Mouse (Mus musculus): ENCODE measurements around the gene Hivep1. TPM values are rescaled to one million over a fixed set of nuclear protein-coding genes. Genes with fewer than 3 reads are reported as not detected.

Hivep1 gene
- total RNA-seq (2015; ENCODE audit: low replicate concordance) (28.1 and 65.0 TPM in 2 replicates), total RNA-seq (2017; ENCODE audit: low replicate concordance) (8.9 and 22.3 TPM in 2 replicates)

DNA sequence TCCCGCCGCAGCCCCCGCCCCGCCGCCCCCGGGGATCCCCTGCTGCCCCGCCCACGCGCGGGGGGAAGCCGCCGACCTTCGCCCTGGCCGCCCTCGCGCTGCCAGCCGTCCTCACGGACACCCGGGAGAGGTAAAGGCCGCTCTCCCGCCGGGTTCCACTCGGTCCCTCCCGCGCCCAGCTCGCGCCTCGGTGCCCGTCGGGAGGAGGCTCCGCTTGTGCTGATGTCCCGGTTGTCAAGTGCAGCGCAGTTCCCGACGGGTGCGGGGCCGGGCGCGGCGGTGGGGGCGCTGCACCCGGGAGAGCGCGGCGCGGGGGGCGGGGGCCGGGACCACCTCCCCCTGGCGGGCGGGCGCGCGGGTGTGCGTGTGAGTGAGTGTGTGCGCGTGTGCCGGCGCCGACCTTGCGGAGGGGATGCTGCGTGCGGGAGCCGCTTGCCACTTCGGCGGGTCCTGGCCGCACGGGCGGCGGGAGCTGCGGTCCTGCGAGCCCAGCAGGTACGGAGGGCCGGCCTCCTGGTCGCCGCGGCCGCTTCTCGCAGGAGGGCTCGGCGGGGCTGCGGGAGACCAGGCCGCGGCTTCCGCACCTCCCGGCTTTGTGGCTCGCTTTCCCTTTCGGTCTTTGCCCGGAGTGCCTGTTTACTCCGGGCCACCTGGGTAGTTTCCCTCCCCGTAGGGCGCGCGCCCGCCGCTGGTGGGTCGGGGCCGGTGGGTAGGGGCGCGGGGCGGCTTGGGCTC, at the start of gene Hivep1:
Hivep1 (plus strand) TSS at position 61 of the 735 bp plus-strand sequence.
- peak; percentile 32 for ATAC-seq (replicated peaks; ENCODE audit: low FRiP score, poor library complexity, severe bottlenecking)

GRCm38 (mm10) chr13:42015484-42016045, 36.3 kb upstream of the Hivep1 start:
- no peak for ATAC-seq (replicated peaks; ENCODE audit: low FRiP score, poor library complexity, severe bottlenecking)

- ATAC-seq (replicated peaks; ENCODE audit: low FRiP score, poor library complexity, severe bottlenecking): no peak
Observed at GRCm38 (mm10) chr13:42016218-42016617, 35.6 kb upstream of the Hivep1 start.

GRCm38 (mm10) chr13:42018356-42018755, 33.5 kb upstream of the Hivep1 start:
- ATAC-seq (replicated peaks; ENCODE audit: low FRiP score, poor library complexity, severe bottlenecking): no peak

- no peak for ATAC-seq (replicated peaks; ENCODE audit: low FRiP score, poor library complexity, severe bottlenecking)
Observed at GRCm38 (mm10) chr13:42041203-42041602, 10.6 kb upstream of the Hivep1 start.

GRCm38 (mm10) chr13:42043431-42043830, 8.4 kb upstream of the Hivep1 start:
- no peak for ATAC-seq (replicated peaks; ENCODE audit: low FRiP score, poor library complexity, severe bottlenecking)

- 0 out of 2 replicates have a peak, but pooled peaks have one; percentile 17 for ATAC-seq (replicated peaks; ENCODE audit: low FRiP score, poor library complexity, severe bottlenecking)
Observed at GRCm38 (mm10) chr13:42048991-42049773, 2.6 kb upstream of the Hivep1 start.

DNA sequence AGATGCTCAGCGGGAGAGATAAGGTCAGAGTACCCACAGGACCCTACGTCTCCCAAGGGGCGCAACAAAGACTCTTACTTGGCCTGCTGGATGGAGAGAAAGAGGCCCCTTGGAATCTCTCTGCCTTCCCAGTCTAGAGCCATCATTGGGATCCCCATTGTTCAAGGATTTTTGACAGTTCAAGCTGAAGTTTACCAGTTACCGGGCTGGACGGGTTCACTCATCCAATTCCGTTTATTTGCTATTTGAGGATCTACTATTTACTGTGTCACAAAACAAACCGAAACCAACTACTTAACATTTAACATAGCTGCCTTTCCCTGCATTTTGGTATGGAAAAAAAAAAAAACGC, 2.1 kb upstream of the Hivep1 start:
- ATAC-seq (replicated peaks; ENCODE audit: low FRiP score, poor library complexity, severe bottlenecking): no peak

DNA sequence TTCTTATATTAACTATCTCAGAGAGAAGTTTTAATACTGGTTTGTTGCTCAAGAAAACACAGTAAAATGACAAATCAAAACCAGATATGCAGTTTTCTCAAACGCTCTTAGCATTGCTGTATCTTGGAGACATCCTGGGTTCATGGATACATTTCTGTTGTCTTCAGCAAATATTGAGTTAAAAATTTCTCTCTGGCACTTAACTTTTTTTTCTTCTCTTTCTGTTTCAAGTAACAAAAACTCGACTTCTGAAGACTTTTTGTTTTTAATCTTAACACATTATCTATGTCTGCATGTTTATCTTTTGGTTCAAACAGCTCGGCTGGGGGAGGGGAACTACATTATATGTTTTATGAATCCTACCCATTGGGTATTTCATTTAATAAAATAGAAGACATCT, 1.7 kb upstream of the Hivep1 start:
- ATAC-seq (replicated peaks; ENCODE audit: low FRiP score, poor library complexity, severe bottlenecking): no peak

GRCm38 (mm10) chr13:42050880-42051201, 980 bp upstream of the Hivep1 start:
- no peak for ATAC-seq (replicated peaks; ENCODE audit: low FRiP score, poor library complexity, severe bottlenecking)

GRCm38 (mm10) chr13:42051202-42051906, 467 bp upstream of the Hivep1 start:
- peak; percentile 85 for ATAC-seq (replicated peaks; ENCODE audit: low FRiP score, poor library complexity, severe bottlenecking)

DNA sequence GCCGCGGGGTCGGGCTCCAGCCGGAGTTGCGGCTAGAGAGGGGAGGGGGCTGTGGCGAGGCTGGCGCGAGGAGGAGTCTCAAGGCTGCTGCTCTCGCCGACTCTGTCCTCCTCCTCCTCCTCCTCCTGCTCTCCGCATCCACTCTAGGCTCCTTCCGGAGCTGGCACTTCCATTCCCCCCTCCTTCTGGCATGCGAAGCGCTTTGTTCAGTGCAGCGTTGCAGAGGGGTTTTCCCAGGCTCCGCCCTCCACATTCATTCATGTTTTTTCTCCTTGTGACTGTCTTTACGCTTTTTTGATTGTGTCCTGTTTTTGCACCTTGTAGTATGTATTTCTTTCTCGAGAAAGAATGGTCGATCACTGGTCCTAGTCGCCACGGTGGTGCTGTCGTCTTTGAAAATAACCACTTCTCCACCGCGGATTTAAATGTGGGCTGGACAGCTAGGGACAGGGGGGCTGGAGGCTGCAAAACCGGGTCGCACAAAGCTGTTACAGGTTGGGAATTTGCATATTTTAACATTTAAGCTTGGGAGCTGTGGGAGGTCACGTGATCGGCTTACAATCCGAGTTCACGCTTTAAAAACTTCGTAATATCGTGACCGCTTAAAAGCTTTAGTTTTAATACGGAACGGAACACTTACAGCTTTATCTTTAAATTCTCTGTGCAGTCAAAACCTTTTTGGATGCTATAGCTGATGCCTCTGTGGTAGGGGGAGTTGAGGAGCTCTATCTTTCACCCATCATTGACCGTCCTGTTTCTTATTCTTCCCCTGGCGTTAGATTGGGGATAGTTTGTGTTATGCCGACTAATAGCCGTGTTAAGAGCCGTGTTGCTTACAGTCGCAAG, 1.1 kb downstream of the Hivep1 start:
- ATAC-seq (replicated peaks; ENCODE audit: low FRiP score, poor library complexity, severe bottlenecking): peak; percentile 20; the same call in 1 of the 2 replicates

DNA sequence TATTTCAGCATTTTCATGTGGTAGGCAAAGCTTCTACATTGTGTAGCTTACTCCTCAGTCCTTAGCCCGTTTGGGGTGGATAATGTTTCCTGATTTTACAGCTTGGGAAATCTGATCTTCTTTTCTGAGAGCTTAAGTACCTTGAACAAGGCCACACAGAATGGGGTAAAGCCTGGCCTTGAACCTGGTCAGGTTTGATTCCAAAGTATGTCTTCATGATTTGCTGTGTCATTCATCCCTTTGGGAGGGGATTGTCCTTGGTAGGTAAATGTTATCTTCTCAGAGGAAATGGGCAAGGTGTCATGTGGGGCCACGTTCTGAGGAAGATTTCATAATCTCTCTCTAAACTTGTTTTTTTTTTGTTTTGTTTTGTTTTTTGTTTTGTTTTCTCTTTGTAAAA, 1.8 kb downstream of the Hivep1 start:
- ATAC-seq (replicated peaks; ENCODE audit: low FRiP score, poor library complexity, severe bottlenecking): no peak

- ATAC-seq (replicated peaks; ENCODE audit: low FRiP score, poor library complexity, severe bottlenecking): no peak
Observed at GRCm38 (mm10) chr13:42054138-42054537, 2.3 kb downstream of the Hivep1 start.

DNA sequence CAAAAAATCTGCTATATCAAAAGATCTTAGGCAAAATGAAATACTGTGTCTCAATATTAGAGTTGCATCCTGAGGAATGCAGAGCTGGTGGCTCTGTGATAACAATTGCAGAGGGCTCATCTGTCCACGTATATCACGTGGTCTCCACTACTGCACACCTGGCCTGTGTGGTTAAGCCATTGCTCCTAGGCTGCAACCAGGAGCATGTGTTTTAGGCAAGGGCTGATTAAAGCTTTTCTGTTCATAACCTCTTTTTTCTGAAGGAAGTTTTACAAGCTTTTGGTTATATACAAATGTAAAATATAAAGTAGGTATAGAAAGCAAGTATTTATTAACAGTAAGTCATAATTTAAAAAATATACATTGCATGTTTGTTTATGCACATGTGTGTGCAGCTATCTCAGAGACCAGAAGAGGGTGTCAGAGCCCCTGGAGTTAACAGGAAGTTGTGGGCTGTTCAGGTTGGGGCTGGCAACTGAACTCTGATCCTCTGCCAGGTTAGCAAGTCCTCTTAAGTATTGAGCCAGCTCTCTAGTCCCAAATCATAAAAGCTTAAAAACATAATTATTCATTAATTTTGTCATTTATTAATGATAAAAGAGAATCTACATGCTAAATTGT, 5.0 kb downstream of the Hivep1 start:
- ATAC-seq (replicated peaks; ENCODE audit: low FRiP score, poor library complexity, severe bottlenecking): no peak

GRCm38 (mm10) chr13:42060846-42061630, 9.2 kb downstream of the Hivep1 start:
- no peak for ATAC-seq (replicated peaks; ENCODE audit: low FRiP score, poor library complexity, severe bottlenecking)

GRCm38 (mm10) chr13:42064257-42064656, 12.4 kb downstream of the Hivep1 start:
- ATAC-seq (replicated peaks; ENCODE audit: low FRiP score, poor library complexity, severe bottlenecking): peak; percentile 80

DNA sequence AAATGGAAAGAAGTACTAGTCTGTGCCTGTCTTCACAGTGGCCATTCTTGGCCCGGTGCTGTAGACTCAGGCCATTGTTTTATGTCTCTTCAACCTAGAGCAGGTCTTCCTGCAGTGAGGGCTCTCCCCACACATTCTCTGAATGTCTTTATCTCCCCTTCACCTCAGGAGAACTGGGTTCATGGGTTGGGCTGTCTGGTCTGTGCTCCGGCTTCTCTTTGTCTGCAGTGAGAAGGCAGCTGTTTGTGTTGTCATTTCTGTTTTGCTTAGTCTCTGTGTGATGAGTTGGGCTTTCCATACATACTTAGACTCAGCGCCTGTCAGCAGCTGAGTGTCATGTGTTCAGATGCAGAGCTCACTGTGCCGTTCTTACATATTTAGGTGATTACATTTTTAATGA, 18.4 kb downstream of the Hivep1 start:
- ATAC-seq (replicated peaks; ENCODE audit: low FRiP score, poor library complexity, severe bottlenecking): no peak
